Mouse (Mus musculus) c-Kit-positive CD71-positive TER-119-positive erythroid progenitor cells, embryonic 14.5 days (primary cell): ENCODE results near the gene Olfr1450.
"Not testable (repeated sequence)": the region's sequence is repeated elsewhere in the genome, so short reads cannot be mapped to it uniquely, and the experiment has no call there.

ENCODE experiments used
- DNase-seq: peaks from one replicate; pipeline ENCODE4 v3.0.0-alpha.2; 2013; ENCODE audit warnings: low spot score

Olfr1450 gene

GRCm38 (mm10) chr19:12949958-12950357, at the start of gene Olfr1450:
Gene Olfr1450 (plus strand): TSS chr19:12950258.
- no peak for DNase-seq

GRCm38 (mm10) chr19:12903643-12904042, 46.4 kb upstream of the Olfr1450 start, which contains the start of gene Olfr1447:
Gene Olfr1447 (minus strand): TSS chr19:12903743.
- DNase-seq, result no peak

GRCm38 (mm10) chr19:12924319-12924718, 25.7 kb upstream of the Olfr1450 start, which contains the start of gene Olfr1448:
Gene Olfr1448 (minus strand): TSS chr19:12924419.
- DNase-seq, result no peak

GRCm38 (mm10) chr19:12930540-12930939, 19.5 kb upstream of the Olfr1450 start, which contains the start of gene Olfr1449:
Gene Olfr1449 (plus strand): TSS chr19:12930840.
- DNase-seq, result no peak

DNA sequence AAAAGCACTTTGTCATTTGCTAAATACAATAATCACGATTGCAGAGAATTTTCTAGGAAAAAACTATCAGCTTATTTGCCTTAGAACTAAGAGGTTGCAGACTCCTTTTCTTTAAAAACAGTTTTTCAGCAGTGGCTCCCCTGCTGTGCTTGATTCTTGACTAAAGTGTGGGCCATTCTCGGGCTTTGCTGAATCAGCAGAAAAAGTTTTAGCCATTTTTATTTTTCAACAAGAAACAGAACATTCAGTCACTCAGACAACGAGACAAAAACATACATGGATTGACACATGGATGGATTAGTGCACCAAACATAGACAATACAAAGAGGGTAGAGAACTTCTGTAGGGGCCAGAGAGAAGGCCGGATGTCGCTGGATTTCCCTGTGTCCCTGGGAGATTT, 20.0 kb downstream of the Olfr1450 start:
- not testable (repeated sequence) for DNase-seq

DNA sequence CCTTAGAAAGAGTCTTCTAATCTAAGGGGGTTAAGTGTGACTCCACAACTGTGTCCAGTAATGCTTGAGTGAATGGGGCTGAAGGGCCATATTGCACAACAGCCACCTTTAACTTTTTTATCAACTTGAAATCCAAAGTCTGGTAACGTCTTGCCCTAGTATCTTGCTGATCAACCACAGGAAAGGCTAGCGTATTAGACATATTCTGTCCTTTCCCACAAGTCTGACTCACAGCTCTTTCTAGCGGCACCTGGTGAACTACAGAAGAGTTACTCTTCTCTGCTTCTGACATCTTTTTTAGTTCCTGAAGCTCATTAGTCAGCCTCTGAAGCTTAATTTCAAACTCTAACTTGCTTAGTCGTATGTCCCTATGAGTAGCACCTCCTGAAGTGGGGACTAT, 42.3 kb downstream of the Olfr1450 start:
- DNase-seq, result not testable (repeated sequence)

DNA sequence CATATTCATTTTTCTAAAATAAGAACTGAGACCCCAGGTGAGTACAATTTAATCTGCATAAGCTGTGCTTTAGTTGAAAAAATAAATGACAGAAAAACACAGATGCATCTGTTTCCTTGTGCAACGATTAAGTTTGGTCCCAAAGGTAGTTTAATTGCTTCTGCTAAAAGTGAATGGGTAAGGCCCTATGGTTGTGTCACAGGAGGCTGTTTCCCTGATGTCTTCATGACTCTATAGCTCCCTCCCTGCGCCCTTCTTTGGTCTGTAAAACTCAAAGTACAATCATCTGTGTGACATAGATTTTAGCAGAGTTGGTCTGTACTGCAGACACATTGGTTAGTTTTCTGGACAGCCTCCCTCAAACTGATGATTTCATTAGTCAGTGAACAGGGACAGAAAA, 44.7 kb downstream of the Olfr1450 start, which contains the start of gene Olfr1451:
Olfr1451 (plus strand) TSS at position 301 of the 400 bp plus-strand sequence.
- DNase-seq, result no peak
